Mouse (Mus musculus) forebrain, embryonic 10.5 days (tissue): ENCODE results near the gene Dennd5b. TPM values are rescaled to one million over a fixed set of nuclear protein-coding genes. Genes with fewer than 3 reads are reported as not detected.
"Not testable (repeated sequence)": the region's sequence is repeated elsewhere in the genome, so short reads cannot be mapped to it uniquely, and the experiment has no call there.

Experiments
- DNase-seq: peaks from one replicate; pipeline ENCODE4 v3.0.0-alpha.2; 2017; ENCODE audit warnings: low spot score; ENCODE audit errors: extremely low spot score
- H3K27ac ChIP-seq: fragments of 300-500 bp; sonication (generic); 2 replicates; pipeline ENCODE4 v1.5.1; 2016; ENCODE audit warnings: mild to moderate bottlenecking
- H3K27me3 ChIP-seq: fragments of 300-500 bp; sonication (generic); 2 replicates; pipeline ENCODE4 v1.6.1; 2016; ENCODE audit warnings: mild to moderate bottlenecking; ENCODE audit not compliant: poor library complexity, severe bottlenecking
- H3K36me3 ChIP-seq: fragments of 300-500 bp; sonication (generic); replicated peaks from 2 replicates; pipeline ENCODE4 v1.6.1; 2016; ENCODE audit warnings: mild to moderate bottlenecking, moderate library complexity
- H3K4me1 ChIP-seq: fragments of 300-500 bp; sonication (generic); 2 replicates; pipeline ENCODE4 v1.6.1; 2016
- H3K4me3 ChIP-seq: fragments of 300-500 bp; sonication (generic); 2 replicates; pipeline ENCODE4 v1.5.1; 2016; ENCODE audit warnings: mild to moderate bottlenecking, moderate library complexity
- H3K9me3 ChIP-seq: fragments of 300-500 bp; sonication (generic); 2 replicates; pipeline ENCODE4 v1.6.1; 2016; ENCODE audit warnings: mild to moderate bottlenecking, moderate library complexity
- WGBS: fragments of 180-500 bp; shearing (Covaris S2); methylation state at CpG from one replicate; pipeline ENCODE4 v1.1.7; 2016; 5-methylcytosine and 5-hydroxymethylcytosine counted together
- polyA plus RNA-seq: library from polyadenylated mRNA; unstranded; fragments of >200 nt; fragmentation: Nextera tagmentation; extraction: Ambion mirVana; gene quantifications from 2 replicates; pipeline ENCODE4 v1.2.1, GENCODE M21; 2016

Dennd5b gene
- polyA plus RNA-seq, 1 experiment from 2014 or later, result 10.9 TPM

GRCm38 (mm10) chr6:148946881-148947405 is 154.5 kb downstream of the Dennd5b start:
- DNase-seq, result no peak
- no peaks in the 10 kb centered on the region for H3K9me3 ChIP-seq
- peak overlapping the region; percentile 100 for H3K27ac ChIP-seq
- whole genome bisulfite sequencing, result 43% methylated on average over 11 of the region's 11 CpGs
- H3K36me3 ChIP-seq, result peaks cover 18% of the 10 kb centered on the region
- no peaks in the 10 kb centered on the region for H3K27me3 ChIP-seq
- H3K4me1 ChIP-seq, result peaks cover 29% of the 10 kb centered on the region
- H3K4me3 ChIP-seq, result peak overlapping the region; percentile 92

- Histone ChIP-seq H3K27ac (peak within 1 kb of the TSS; percentile 100), H3K36me3 (peaks cover 23% of the 10 kb centered on the region), H3K9me3 (no peaks in the 10 kb centered on the region), H3K4me1 (peaks cover 34% of the 10 kb centered on the region), H3K4me3 (peak within 1 kb of the TSS; percentile 92), H3K27me3 (no peaks in the 10 kb centered on the region)
- WGBS, result under 1% methylated on average over 47 of the region's 47 CpGs
- peak; percentile 100 for DNase-seq
Measured at GRCm38 (mm10) chr6:148946409-148946742, 155.1 kb downstream of the Dennd5b start, which contains the start of gene Sinhcaf. TSS of gene Sinhcaf (minus strand) at chr6:148946467.

- WGBS, result under 1% methylated on average over 75 of the region's 75 CpGs
- H3K27ac ChIP-seq, result peak overlapping the region; percentile 100
Measured at GRCm38 (mm10) chr6:148945509-148946408, 155.7 kb downstream of the Dennd5b start.

DNA sequence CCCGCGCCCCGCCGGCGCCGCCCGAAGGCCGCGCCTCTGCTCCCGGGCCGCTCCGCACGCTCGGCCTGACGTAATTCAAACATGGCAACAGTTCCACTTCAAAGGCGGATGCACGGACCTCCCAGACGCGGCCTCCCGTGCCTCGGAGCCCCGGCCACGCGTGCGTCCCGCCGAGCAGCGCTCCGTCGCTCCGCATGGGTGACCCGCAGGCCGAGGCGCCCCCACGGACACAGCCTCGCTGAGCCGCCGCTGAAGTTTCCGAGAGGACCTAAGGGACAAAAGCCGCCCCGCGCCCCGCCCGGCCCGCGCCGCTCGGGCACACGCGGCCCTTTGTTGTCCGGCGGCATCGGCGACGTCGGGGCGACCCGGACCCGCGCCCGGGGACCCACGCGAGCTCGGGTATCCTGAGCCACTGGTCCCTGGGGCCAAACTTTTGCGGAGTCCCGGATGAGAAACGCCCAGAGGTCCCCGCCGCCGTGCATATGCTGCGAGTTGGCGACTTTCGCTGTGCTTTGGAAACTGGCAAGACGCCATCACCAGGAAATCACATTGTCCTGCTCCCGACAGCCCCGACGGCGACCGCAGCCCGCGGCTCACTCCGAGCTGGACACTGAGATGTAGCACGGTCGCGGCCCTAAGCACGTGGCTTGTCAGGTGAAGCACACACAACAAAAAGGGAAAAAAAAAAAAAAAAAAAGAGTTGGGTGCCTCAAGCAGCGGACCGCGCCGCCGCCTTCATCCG is 156.5 kb downstream of the Dennd5b start:
- H3K36me3 ChIP-seq, result peaks cover 28% of the 10 kb centered on the region
- no peaks in the 10 kb centered on the region for H3K9me3 ChIP-seq
- H3K27me3 ChIP-seq, result no peaks in the 10 kb centered on the region
- peak overlapping the region; percentile 100 for H3K27ac ChIP-seq
- WGBS, result under 1% methylated on average over 87 of the region's 92 CpGs
- peak overlapping the region; percentile 92 for H3K4me3 ChIP-seq
- peak; percentile 79 for DNase-seq
- peaks cover 36% of the 10 kb centered on the region for H3K4me1 ChIP-seq

More at GRCm38 (mm10) chr6:148945509-148946408, 155.7 kb downstream of the Dennd5b start:
- peak; percentile 67 for DNase-seq
- Histone ChIP-seq H3K27me3 (no peaks in the 10 kb centered on the region), H3K36me3 (peaks cover 23% of the 10 kb centered on the region), H3K4me3 (peak overlapping the region; percentile 92), H3K9me3 (no peaks in the 10 kb centered on the region), H3K4me1 (peaks cover 36% of the 10 kb centered on the region)

GRCm38 (mm10) chr6:148944344-148944766 is 157.1 kb downstream of the Dennd5b start:
- Histone ChIP-seq H3K27ac (peak overlapping the region; percentile 100), H3K4me3 (peak overlapping the region; percentile 92), H3K36me3 (peaks cover 34% of the 10 kb centered on the region), H3K27me3 (no peaks in the 10 kb centered on the region), H3K4me1 (peaks cover 36% of the 10 kb centered on the region), H3K9me3 (no peaks in the 10 kb centered on the region)
- no peak for DNase-seq
- WGBS, result 0% methylated on average over 30 of the region's 30 CpGs

GRCm38 (mm10) chr6:148943695-148944094 is 157.8 kb downstream of the Dennd5b start:
- Histone ChIP-seq H3K36me3 (peaks cover 41% of the 10 kb centered on the region), H3K9me3 (no peaks in the 10 kb centered on the region), H3K27me3 (no peaks in the 10 kb centered on the region), H3K27ac (peak overlapping the region; percentile 100), H3K4me1 (peaks cover 39% of the 10 kb centered on the region), H3K4me3 (peak overlapping the region; percentile 92)
- WGBS, result 14% methylated on average over 3 of the region's 3 CpGs
- no peak for DNase-seq

DNA sequence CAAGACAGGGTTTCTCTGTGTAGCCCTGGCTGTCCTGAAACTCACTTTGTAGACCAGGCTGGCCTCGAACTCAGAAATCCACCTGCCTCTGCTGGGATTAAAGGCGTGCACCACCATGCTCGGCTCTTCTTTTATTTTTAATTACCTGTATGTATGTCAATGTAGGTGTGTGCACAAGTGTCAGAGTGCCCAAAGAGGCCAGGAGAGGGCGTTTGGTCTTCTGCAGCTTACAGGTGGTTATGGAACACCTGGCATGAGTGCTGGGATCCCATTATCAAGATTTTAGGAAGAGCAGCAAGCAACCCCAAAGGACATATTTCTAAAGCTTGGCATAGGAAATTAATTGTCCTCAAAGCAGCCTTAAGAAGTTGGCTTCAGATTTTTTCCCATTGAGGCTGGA is 159.1 kb downstream of the Dennd5b start:
- Histone ChIP-seq H3K9me3 (no peaks in the 10 kb centered on the region), H3K27ac (no peak overlapping the region), H3K36me3 (peaks cover 54% of the 10 kb centered on the region), H3K4me3 (peak overlapping the region; percentile 92; the same call in 1 of the 2 replicates), H3K27me3 (no peaks in the 10 kb centered on the region), H3K4me1 (peaks cover 44% of the 10 kb centered on the region)
- 76% methylated on average over 4 of the region's 4 CpGs for WGBS
- no peak for DNase-seq

DNA sequence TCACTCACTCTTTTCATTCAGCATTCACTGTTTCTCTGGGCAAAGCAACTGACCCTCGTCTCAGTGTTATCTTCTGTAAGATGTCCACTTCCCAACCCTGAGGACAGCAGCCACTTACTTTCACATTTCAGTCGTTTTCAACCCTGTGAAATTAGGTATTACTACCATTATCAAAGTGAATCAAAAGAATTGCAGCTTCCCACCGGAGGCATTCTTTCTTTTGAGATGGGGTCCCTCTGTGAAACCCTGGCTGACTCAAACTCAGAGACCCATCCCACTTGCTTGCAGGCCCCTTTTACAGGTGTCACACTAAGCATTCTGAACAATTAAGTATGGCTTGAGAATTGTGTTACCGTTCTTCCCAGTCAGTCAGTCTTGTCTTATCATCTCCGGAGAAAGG is 159.6 kb downstream of the Dennd5b start:
- Histone ChIP-seq H3K36me3 (peaks cover 54% of the 10 kb centered on the region), H3K4me1 (peaks cover 40% of the 10 kb centered on the region), H3K9me3 (no peaks in the 10 kb centered on the region), H3K27me3 (no peaks in the 10 kb centered on the region), H3K27ac (no peak overlapping the region; the same call in 1 of the 2 replicates), H3K4me3 (peak overlapping the region; percentile 26)
- 62% methylated on average over 5 of the region's 5 CpGs for WGBS
- DNase-seq, result no peak

DNA sequence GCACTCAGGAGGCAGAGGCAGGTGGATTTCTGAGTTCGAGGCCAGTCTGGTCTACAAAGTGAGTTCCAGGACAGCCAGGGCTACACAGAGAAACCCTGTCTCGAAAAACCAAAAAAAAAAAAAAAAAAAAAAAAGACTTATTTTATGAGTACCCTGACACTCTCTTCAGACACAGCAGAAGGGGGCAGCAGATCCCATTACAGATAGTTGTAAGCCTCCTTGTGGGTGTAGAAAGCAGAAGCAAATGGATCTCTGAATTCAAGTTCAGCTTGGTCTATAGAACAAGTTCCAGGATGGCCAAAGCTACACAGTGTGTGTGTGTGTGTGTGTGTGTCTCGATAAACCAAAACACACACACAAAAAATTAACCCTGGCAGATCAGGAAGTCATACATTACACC is 161.1 kb downstream of the Dennd5b start:
- not testable (repeated sequence) for DNase-seq, H3K9me3 ChIP-seq, H3K4me3 ChIP-seq, H3K27me3 ChIP-seq, H3K27ac ChIP-seq
- WGBS, result 94% methylated on average over 2 of the region's 3 CpGs
- H3K36me3 ChIP-seq, result peaks cover 66% of the 10 kb centered on the region
- H3K4me1 ChIP-seq, result peaks cover 46% of the 10 kb centered on the region

Other genes starting within 250 kb of the Dennd5b start
- gene Caprin2, start 205.4 kb downstream of the Dennd5b start, polyA plus RNA-seq, result 18.9 and 21.3 TPM in 2 replicates
- gene Sinhcaf, start 155.2 kb downstream of the Dennd5b start, polyA plus RNA-seq, result 333 and 368 TPM in 2 replicates
- not detected in 2 replicates for gene Gm10203, start 28.5 kb upstream of the Dennd5b start, polyA plus RNA-seq
- 11.9 and 13.2 TPM in 2 replicates for gene Etfbkmt, start 38.2 kb upstream of the Dennd5b start, polyA plus RNA-seq
- 38.5 and 45.6 TPM in 2 replicates for gene Amn1, start 87.0 kb upstream of the Dennd5b start, polyA plus RNA-seq
- gene Resf1, start 207.7 kb upstream of the Dennd5b start, polyA plus RNA-seq, result 42.0 and 47.6 TPM in 2 replicates